Mouse (Mus musculus): ENCODE measurements at regions not wholly inside any gene's neighbourhood (a gene's known extent, or its start where the extent isn't known, plus 50 kb on each side); places are given as distances from the start of the nearest gene placed in this dataset.

GRCm38 (mm10) chr9:34334112-34334511, 151.6 kb upstream of the Kirrel3 start:
- H3K9me3 ChIP-seq = no peaks in the 10 kb centered on the region
- H3K27ac ChIP-seq (replicated peaks) = no peak overlapping the region
- H3K4me3 ChIP-seq = no peak overlapping the region
- no peaks in the 10 kb centered on the region for H3K27me3 ChIP-seq
- H3K9ac ChIP-seq (replicated peaks) = no peak overlapping the region
- peaks cover 10% of the 10 kb centered on the region; the same call in 1 of the 2 replicates for H3K4me1 ChIP-seq
- no peak overlapping the region for H3K4me2 ChIP-seq (replicated peaks)
- no peak for ATAC-seq (ENCODE audit: low FRiP score, low read depth)
- H3K36me3 ChIP-seq = no peaks in the 10 kb centered on the region

GRCm38 (mm10) chr9:34334555-34335468, 150.9 kb upstream of the Kirrel3 start:
- peak; percentile 27; the same call in 1 of the 2 replicates for ATAC-seq (ENCODE audit: low FRiP score, low read depth)
- no peak overlapping the region for H3K27ac ChIP-seq (replicated peaks)
- no peak overlapping the region for H3K4me2 ChIP-seq (replicated peaks)
- H3K9me3 ChIP-seq = no peaks in the 10 kb centered on the region
- H3K4me1 ChIP-seq = peaks cover 10% of the 10 kb centered on the region; the same call in 1 of the 2 replicates
- H3K36me3 ChIP-seq = no peaks in the 10 kb centered on the region
- 72% methylated on average over 7 of the region's 7 CpGs for WGBS
- H3K27me3 ChIP-seq = no peaks in the 10 kb centered on the region
- H3K4me3 ChIP-seq = no peak overlapping the region
- no peak overlapping the region for H3K9ac ChIP-seq (replicated peaks)

GRCm38 (mm10) chr9:34348442-34348841, 137.3 kb upstream of the Kirrel3 start:
- no peaks in the 10 kb centered on the region for H3K36me3 ChIP-seq
- H3K4me3 ChIP-seq = no peak overlapping the region
- no peak overlapping the region for H3K27ac ChIP-seq (replicated peaks)
- no peak for ATAC-seq (ENCODE audit: low FRiP score, low read depth)
- H3K4me2 ChIP-seq (replicated peaks) = no peak overlapping the region
- no peaks in the 10 kb centered on the region for H3K4me1 ChIP-seq
- H3K9me3 ChIP-seq = no peaks in the 10 kb centered on the region
- 89% methylated on average over 2 of the region's 2 CpGs for WGBS
- H3K27me3 ChIP-seq = no peaks in the 10 kb centered on the region
- no peak overlapping the region for H3K9ac ChIP-seq (replicated peaks)

GRCm38 (mm10) chr9:34349997-34350396, 135.7 kb upstream of the Kirrel3 start:
- no peak overlapping the region for H3K27ac ChIP-seq (replicated peaks)
- no peaks in the 10 kb centered on the region for H3K36me3 ChIP-seq
- ATAC-seq (ENCODE audit: low FRiP score, low read depth) = no peak
- H3K4me2 ChIP-seq (replicated peaks) = no peak overlapping the region
- 80% methylated on average over 3 of the region's 3 CpGs for WGBS
- H3K9ac ChIP-seq (replicated peaks) = no peak overlapping the region
- no peaks in the 10 kb centered on the region; the same call in 1 of the 2 replicates for H3K4me1 ChIP-seq
- H3K9me3 ChIP-seq = no peaks in the 10 kb centered on the region
- no peaks in the 10 kb centered on the region for H3K27me3 ChIP-seq
- H3K4me3 ChIP-seq = no peak overlapping the region

- Histone ChIP-seq H3K9ac (replicated peaks) (no peak overlapping the region), H3K27me3 (no peaks in the 10 kb centered on the region), H3K4me2 (replicated peaks) (no peak overlapping the region), H3K4me3 (no peak overlapping the region), H3K9me3 (no peaks in the 10 kb centered on the region), H3K4me1 (no peaks in the 10 kb centered on the region; the same call in 1 of the 2 replicates), H3K27ac (replicated peaks) (no peak overlapping the region), H3K36me3 (no peaks in the 10 kb centered on the region)
- 84% methylated on average over 9 of the region's 9 CpGs for WGBS
- ATAC-seq (ENCODE audit: low FRiP score, low read depth) = no peak
These were observed 131.9 kb upstream of the Kirrel3 start for GRCm38 (mm10) chr9:34353744-34354143.

GRCm38 (mm10) chr9:34354723-34355316, 130.9 kb upstream of the Kirrel3 start:
- Histone ChIP-seq H3K9me3 (no peaks in the 10 kb centered on the region), H3K27ac (replicated peaks) (no peak overlapping the region), H3K36me3 (no peaks in the 10 kb centered on the region), H3K9ac (replicated peaks) (no peak overlapping the region), H3K4me1 (no peaks in the 10 kb centered on the region; the same call in 1 of the 2 replicates), H3K4me3 (no peak overlapping the region), H3K4me2 (replicated peaks) (no peak overlapping the region), H3K27me3 (no peaks in the 10 kb centered on the region)
- WGBS = 74% methylated on average over 6 of the region's 6 CpGs
- no peak for ATAC-seq (ENCODE audit: low FRiP score, low read depth)

GRCm38 (mm10) chr9:34370686-34371398, 114.9 kb upstream of the Kirrel3 start:
- ATAC-seq (ENCODE audit: low FRiP score, low read depth) = no peak
- WGBS = 82% methylated on average over 4 of the region's 4 CpGs
- no peak overlapping the region for H3K4me2 ChIP-seq (replicated peaks)

GRCm38 (mm10) chr9:34375187-34375586, 110.5 kb upstream of the Kirrel3 start:
- Histone ChIP-seq H3K4me3 (no peak overlapping the region), H3K27me3 (no peaks in the 10 kb centered on the region), H3K27ac (replicated peaks) (no peak overlapping the region), H3K4me2 (replicated peaks) (no peak overlapping the region), H3K9me3 (no peaks in the 10 kb centered on the region), H3K4me1 (peaks cover 4% of the 10 kb centered on the region; the same call in 1 of the 2 replicates), H3K9ac (replicated peaks) (no peak overlapping the region), H3K36me3 (no peaks in the 10 kb centered on the region)
- ATAC-seq (ENCODE audit: low FRiP score, low read depth) = peak; percentile 41; the same call in 1 of the 2 replicates
- 59% methylated on average over 1 of the region's 1 CpGs for WGBS

More at GRCm38 (mm10) chr9:34370686-34371398, 114.9 kb upstream of the Kirrel3 start:
- no peak overlapping the region for H3K27ac ChIP-seq (replicated peaks)
- H3K4me3 ChIP-seq = no peak overlapping the region
- H3K9ac ChIP-seq (replicated peaks) = no peak overlapping the region
- no peaks in the 10 kb centered on the region for H3K27me3 ChIP-seq
- peaks cover 4% of the 10 kb centered on the region; the same call in 1 of the 2 replicates for H3K4me1 ChIP-seq
- H3K36me3 ChIP-seq = no peaks in the 10 kb centered on the region
- H3K9me3 ChIP-seq = no peaks in the 10 kb centered on the region

- H3K4me2 ChIP-seq (replicated peaks) = no peak overlapping the region
- no peaks in the 10 kb centered on the region for H3K27me3 ChIP-seq
- WGBS = 90% methylated on average over 3 of the region's 3 CpGs
- peaks cover 9% of the 10 kb centered on the region; the same call in 1 of the 2 replicates for H3K4me1 ChIP-seq
- H3K36me3 ChIP-seq = no peaks in the 10 kb centered on the region
- H3K9me3 ChIP-seq = no peaks in the 10 kb centered on the region
- no peak overlapping the region for H3K27ac ChIP-seq (replicated peaks)
- no peak overlapping the region for H3K4me3 ChIP-seq
- H3K9ac ChIP-seq (replicated peaks) = no peak overlapping the region
- ATAC-seq (ENCODE audit: low FRiP score, low read depth) = no peak
These were observed 105.7 kb upstream of the Kirrel3 start for GRCm38 (mm10) chr9:34380008-34380407.

GRCm38 (mm10) chr9:34381601-34382000, 104.1 kb upstream of the Kirrel3 start:
- WGBS = 84% methylated on average over 3 of the region's 3 CpGs
- Histone ChIP-seq H3K4me3 (no peak overlapping the region), H3K9me3 (no peaks in the 10 kb centered on the region), H3K4me2 (replicated peaks) (no peak overlapping the region), H3K9ac (replicated peaks) (no peak overlapping the region), H3K27ac (replicated peaks) (no peak overlapping the region), H3K4me1 (peaks cover 5% of the 10 kb centered on the region; the same call in 1 of the 2 replicates), H3K27me3 (no peaks in the 10 kb centered on the region), H3K36me3 (no peaks in the 10 kb centered on the region)
- no peak for ATAC-seq (ENCODE audit: low FRiP score, low read depth)

- peak; percentile 47; the same call in 1 of the 2 replicates for ATAC-seq (ENCODE audit: low FRiP score, low read depth)
- no peak overlapping the region for H3K4me2 ChIP-seq (replicated peaks)
- H3K9me3 ChIP-seq = no peaks in the 10 kb centered on the region
- no peak overlapping the region for H3K27ac ChIP-seq (replicated peaks)
- WGBS = 26% methylated on average over 1 of the region's 1 CpGs
- no peaks in the 10 kb centered on the region for H3K36me3 ChIP-seq
- no peaks in the 10 kb centered on the region for H3K27me3 ChIP-seq
- peaks cover 5% of the 10 kb centered on the region; the same call in 1 of the 2 replicates for H3K4me1 ChIP-seq
- H3K9ac ChIP-seq (replicated peaks) = no peak overlapping the region
- no peak overlapping the region for H3K4me3 ChIP-seq
These were observed 103.5 kb upstream of the Kirrel3 start for GRCm38 (mm10) chr9:34382208-34382607.

Data from midbrain, embryonic 12.5 days (tissue).